Mouse (Mus musculus) MEL (cell line): ENCODE results near the gene Tkt.

Experiments
- CTCF ChIP-seq, 3 experiments: IDR thresholded peaks in 2 of 3; conservative IDR thresholded peaks in 1 of 3; 2 replicates each; pipeline ENCODE4 v1.5.1; 2011 to 2012; ENCODE audit warnings: low read length in 3 of 3, low read depth in 2 of 3, mild to moderate bottlenecking in 2 of 3, improper control_type of control experiment in 1 of 3, inconsistent platforms in 1 of 3, mixed read lengths in 1 of 3, moderate library complexity in 1 of 3; ENCODE audit not compliant: control insufficient read depth in 1 of 3, insufficient read depth in 1 of 3, poor library complexity in 1 of 3, severe bottlenecking in 1 of 3
- MAX ChIP-seq: IDR thresholded peaks from 2 replicates; pipeline ENCODE4 v1.6.1; 2011; ENCODE audit warnings: low read length, improper control_type of control experiment

GRCm38 (mm10) chr14:30559321-30559850 is 11.2 kb downstream of the Tkt start:
- TF ChIP-seq CTCF (IDR thresholded peaks at IDR 0.05 in 2 of 3, conservative IDR thresholded peaks at IDR 0.05 in 1 of 3; ENCODE audit: control insufficient read depth in 1 of 3, insufficient read depth in 1 of 3, low read depth in 2 of 3, low read length in 3 of 3, poor library complexity in 1 of 3, severe bottlenecking in 1 of 3), result no peak
- no peak for TF ChIP-seq MAX
